Mouse (Mus musculus) layer of hippocampus, adult 11-12 months (tissue): ENCODE measurements at regions not wholly inside any gene's neighbourhood (a gene's known extent, or its start where the extent isn't known, plus 50 kb on each side); places are given as distances from the start of the nearest gene placed in this dataset.

ENCODE experiments used
- DNase-seq: peaks from one replicate; pipeline ENCODE4 v3.0.0; 2022; ENCODE audit warnings: low spot score

DNA sequence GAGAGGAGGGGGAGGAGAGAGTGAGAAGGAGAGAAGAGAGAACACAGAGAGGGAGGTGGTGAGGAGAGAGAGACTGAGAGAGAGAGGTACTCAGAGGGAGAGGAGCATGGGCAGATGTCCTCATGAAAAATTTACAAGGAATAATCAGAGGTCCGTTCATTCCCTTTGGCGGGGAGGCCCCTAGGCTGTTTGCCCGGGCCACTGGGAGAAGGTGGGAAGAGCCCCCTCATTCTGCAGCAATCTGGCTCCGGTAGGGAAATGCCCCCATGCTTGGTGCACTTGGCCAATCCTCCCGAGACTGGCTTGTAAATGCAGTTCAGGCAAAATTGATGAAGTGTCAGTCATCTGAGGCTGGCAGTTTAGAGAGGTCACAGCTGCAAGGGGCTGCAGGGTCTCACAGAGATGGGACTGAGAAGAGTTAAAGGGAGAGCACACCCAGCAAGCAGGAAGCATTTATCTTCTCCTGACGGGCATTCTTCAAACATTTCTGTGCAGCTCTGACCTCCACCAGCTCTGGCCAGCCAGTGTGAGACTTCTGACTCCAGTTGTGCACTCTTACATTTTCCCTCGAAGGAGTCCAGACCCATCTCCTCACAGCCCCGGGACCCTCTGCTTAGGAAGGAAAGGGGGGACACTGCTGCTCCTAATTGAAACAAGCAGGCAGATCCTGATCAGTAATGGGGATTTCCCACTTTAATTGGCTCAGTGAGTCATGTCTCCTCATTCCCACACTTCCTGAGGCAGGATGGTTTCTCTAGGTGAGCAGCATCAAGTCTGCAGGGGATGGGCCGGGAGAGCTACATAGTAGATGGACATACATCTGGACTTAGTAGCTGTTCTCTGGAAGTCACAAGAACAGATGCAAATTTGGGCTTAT lies 65.5 kb downstream of the Cmpk2 start:
- DNase-seq, result no peak

DNA sequence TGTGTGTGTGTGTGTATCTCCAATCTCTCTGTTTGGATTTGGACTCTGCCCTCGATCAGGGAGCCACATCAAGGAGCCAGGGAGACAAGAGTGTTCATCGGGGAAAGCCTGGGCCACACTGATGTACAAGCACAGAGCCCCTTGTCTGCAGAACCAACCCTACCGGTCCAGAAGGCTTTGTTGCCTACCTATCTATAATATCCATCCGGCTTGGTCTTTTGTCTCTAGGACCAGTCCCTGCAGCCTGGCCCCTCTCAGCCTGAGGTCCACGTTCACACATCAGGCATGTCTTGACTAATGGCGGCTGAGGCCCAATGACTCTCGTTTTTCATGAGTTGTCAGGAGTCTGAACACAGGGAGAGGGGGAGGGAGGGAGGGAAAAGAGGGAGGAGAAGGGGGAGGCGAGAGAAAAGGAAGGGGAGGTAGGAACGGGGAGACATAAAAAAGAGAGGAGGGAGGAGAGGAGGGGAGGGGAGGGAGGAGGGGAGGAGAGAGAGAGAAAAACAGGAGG lies 64.7 kb downstream of the Cmpk2 start:
- DNase-seq, result no peak

DNA sequence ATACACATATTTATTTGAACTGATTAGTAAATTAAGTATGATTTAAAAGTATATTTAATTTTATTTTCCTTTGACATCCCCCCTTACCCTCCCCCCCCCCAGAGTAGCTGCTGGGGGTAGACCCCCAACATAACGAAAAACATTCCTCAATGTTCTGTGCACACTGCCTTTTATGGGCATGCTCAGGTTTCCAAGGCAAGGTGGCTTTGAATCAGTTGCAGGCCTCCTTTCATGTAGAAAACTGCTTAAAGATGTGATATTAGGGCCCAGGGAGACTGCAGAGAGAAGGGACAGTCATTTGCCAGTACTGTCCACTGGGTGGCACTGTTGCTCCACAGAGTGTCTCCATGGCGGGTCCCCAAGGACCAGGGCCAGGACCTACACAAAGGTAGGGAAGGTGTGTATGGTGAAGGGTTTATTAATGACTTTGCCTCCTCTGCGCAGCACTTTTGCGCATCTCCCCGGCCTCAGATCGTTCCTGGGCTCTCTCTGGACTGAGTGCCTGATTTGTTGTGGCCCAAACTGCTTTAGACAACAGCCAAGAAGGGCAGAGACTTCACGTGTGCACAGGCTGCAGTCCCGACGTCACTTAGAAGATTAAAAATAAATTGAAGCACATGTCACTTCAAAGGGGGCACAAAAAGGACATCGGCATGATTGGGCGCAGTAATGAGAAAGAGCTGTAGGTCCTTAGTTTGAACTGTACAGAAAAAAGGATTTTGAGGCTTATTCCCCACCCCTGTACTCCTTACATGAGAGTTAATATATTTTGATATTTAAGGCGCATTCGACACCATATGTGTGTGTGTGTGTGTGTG lies 64.0 kb downstream of the Cmpk2 start:
- DNase-seq, result peak; percentile 75

DNA sequence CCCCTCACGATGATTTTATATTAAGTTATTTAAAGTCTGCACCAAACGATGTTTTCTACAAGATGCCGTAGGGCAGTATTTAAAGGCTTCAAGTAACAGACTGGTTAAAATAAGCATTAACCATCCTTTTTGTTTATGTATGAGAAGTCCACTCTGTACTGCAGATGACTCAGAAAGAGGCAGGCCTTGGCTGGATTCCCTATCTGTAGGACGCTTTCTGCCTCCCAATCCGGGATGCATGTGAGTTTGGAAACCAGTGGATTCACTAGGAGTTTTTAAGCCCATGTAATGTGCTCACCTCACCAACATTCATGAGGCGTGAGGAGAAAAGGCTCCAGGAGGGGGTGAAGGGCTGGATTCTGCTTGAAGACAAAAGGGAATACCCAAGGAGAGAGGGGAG lies 63.1 kb downstream of the Cmpk2 start:
- no peak for DNase-seq
